Mouse (Mus musculus) erythroblast, embryonic 14.5 days (primary cell): ENCODE measurements around the gene Ep300.

Source experiments
- GATA1 ChIP-seq: IDR thresholded peaks from 2 replicates; pipeline ENCODE4 v1.6.1; 2012; ENCODE audit warnings: low read length, inconsistent platforms, mixed read lengths
- TAL1 ChIP-seq: IDR thresholded peaks from 3 replicates; pipeline ENCODE4 v1.6.1; 2012; ENCODE audit warnings: low read length, inconsistent platforms, mixed read lengths

GRCm38 (mm10) chr15:81670231-81670640 is 85.1 kb downstream of the Ep300 start:
- no peak for TF ChIP-seq GATA1
- TF ChIP-seq TAL1, result no peak
